Mouse (Mus musculus) forebrain, embryonic 13.5 days (tissue): ENCODE results near the gene Kif6. TPM values are rescaled to one million over a fixed set of nuclear protein-coding genes. Genes with fewer than 3 reads are reported as not detected.

Source experiments
- ATAC-seq: fragments of 200-750 bp; cut with Nextera tagmentation; 2 replicates; pipeline ENCODE4 v1.8.0; 2017
- H3K27ac ChIP-seq: fragments of 300-500 bp; sonication (generic); 2 replicates; pipeline ENCODE4 v1.5.1; 2015; ENCODE audit warnings: inconsistent platforms, mild to moderate bottlenecking, moderate library complexity
- H3K27me3 ChIP-seq: fragments of 300-500 bp; sonication (generic); 2 replicates; pipeline ENCODE4 v1.6.1; 2015; ENCODE audit warnings: mild to moderate bottlenecking, inconsistent platforms
- H3K36me3 ChIP-seq: fragments of 300-500 bp; sonication (generic); 2 replicates; pipeline ENCODE4 v1.6.1; 2015; ENCODE audit warnings: mild to moderate bottlenecking, inconsistent platforms; ENCODE audit not compliant: poor library complexity, severe bottlenecking
- H3K4me1 ChIP-seq: fragments of 300-500 bp; sonication (generic); 2 replicates; pipeline ENCODE4 v1.6.1; 2015; ENCODE audit warnings: inconsistent platforms
- H3K4me2 ChIP-seq: fragments of 300-500 bp; sonication (generic); 2 replicates; pipeline ENCODE4 v1.6.1; 2015; ENCODE audit warnings: inconsistent platforms, mild to moderate bottlenecking, moderate library complexity
- H3K4me3 ChIP-seq: fragments of 300-500 bp; sonication (generic); 2 replicates; pipeline ENCODE4 v1.5.1; 2015; ENCODE audit warnings: mild to moderate bottlenecking, inconsistent platforms
- H3K9ac ChIP-seq: fragments of 300-500 bp; sonication (generic); 2 replicates; pipeline ENCODE4 v1.6.1; 2015; ENCODE audit warnings: mild to moderate bottlenecking, inconsistent platforms
- H3K9me3 ChIP-seq: fragments of 300-500 bp; sonication (generic); replicated peaks from 2 replicates; pipeline ENCODE4 v1.6.1; 2016; ENCODE audit warnings: inconsistent platforms
- polyA plus RNA-seq: library from polyadenylated mRNA; unstranded; fragments of >200 nt; fragmentation: Nextera tagmentation; extraction: Ambion mirVana; gene quantifications from 2 replicates; pipeline ENCODE4 v1.2.1, GENCODE M21; 2015

Gene Kif6
- polyA plus RNA-seq, 1 experiment from 2014 or later: 1.7 TPM

GRCm38 (mm10) chr17:49959021-49959420, 344.1 kb downstream of the Kif6 start:
- Histone ChIP-seq H3K36me3 (no peaks in the 10 kb centered on the region), H3K27me3 (no peaks in the 10 kb centered on the region), H3K9ac (no peak overlapping the region), H3K4me1 (no peaks in the 10 kb centered on the region), H3K9me3 (no peaks in the 10 kb centered on the region), H3K27ac (no peak overlapping the region), H3K4me2 (no peak overlapping the region), H3K4me3 (no peak overlapping the region)
- ATAC-seq: no peak

Other genes with a start within 250 kb of the Kif6 start
- gene Mocs1, start 186.8 kb upstream of the Kif6 start, polyA plus RNA-seq: 2.9 and 3.4 TPM in 2 replicates
- 1.2 TPM in 2 replicates for gene Daam2, start 50.8 kb upstream of the Kif6 start, polyA plus RNA-seq